Mouse (Mus musculus): Measurements from ENCODE around the gene Sox8.

Gene Sox8

GRCm38 (mm10) chr17:25555666-25556629, 14.5 kb downstream of the Sox8 start:
- DNase-seq (ENCODE audit: low read depth, low spot score), result no peak

DNA sequence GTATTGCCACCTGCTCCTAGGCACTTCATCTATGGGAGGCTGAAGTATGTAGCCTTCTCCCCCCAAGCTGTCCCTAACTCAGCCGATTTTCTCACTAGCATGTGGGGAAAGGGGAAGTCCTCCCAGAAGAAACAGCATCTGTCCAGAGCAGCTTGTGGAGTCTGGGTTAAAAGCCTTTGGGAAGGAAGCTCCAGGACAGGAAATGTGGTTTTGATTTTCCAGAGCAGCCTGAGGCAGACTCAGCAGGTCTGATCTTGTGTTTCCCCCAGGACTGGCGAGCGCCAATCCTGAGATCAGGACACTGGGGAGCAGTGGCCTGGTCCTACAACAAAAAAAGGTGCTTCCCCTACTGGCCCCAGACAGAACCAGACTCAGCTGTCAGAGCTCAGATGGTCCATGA, 15.3 kb downstream of the Sox8 start:
- DNase-seq (ENCODE audit: low read depth, low spot score), result no peak

DNA sequence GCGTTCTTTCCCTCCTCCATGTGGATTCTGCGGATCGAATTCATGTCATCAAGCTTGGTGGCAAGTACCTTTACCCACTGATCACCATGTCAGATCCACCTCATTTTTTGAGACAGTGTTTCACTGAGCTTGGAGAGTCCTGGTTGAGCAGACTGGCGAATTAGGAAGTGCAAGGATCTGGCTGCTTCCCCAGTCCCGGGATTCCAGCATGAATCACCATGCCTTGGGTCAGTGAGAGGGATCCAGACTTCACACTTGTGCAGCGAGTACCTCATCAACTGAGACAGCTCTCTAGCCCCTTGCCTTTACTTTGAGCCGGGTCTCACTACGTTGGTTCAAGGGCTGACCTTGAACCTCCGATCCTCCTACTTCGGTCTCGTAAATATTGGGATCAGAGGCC, 19.2 kb downstream of the Sox8 start:
- DNase-seq (ENCODE audit: low read depth, low spot score), result no peak

DNA sequence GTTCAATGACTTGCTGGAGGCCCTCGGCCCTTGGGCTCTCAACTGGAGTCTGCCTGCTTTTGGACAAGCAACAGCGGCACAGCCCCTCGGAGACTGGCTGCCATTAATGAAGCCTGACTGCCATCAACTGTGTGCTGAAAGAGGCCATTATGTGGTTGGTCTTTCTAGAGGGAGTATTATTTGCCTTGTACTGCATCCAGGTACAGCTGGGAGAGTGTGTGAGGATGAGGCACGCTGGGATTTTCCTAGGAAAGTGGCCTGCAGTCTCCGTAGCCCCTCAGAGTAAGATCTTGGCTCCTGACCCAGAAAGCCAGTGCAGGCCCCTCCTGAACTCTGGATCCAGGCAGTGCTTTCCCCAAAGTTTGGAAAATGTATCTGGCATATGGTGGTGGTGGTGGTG, 20.5 kb downstream of the Sox8 start:
- no peak for DNase-seq (ENCODE audit: low read depth, low spot score)

GRCm38 (mm10) chr17:25547026-25547425, 23.5 kb downstream of the Sox8 start:
- DNase-seq (ENCODE audit: low read depth, low spot score), result no peak

DNA sequence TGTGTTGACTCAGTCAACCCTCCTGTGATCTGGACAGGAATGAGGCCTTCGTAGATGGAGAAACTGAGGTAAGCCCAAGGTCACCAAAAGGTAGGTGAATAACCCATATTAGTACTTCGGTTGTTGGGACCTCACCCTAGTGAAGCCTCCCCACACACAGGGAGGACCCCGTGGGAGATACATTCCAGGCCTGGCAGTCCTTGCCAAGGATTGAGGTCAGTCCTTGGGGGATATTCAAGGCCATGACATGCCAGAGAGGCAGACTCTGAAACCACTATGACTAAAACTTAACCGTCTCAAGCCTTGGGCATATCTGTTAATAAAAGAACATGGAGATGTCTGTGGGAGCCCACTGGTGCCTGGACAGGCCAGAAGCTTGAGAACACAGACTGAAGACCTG, 28.7 kb downstream of the Sox8 start:
- no peak for DNase-seq (ENCODE audit: low read depth, low spot score)

- no peak for DNase-seq (ENCODE audit: low read depth, low spot score)
Observed at GRCm38 (mm10) chr17:25540731-25541130, 29.8 kb downstream of the Sox8 start.

- no peak for DNase-seq (ENCODE audit: low read depth, low spot score)
Observed at GRCm38 (mm10) chr17:25538945-25539875, 31.3 kb downstream of the Sox8 start.

GRCm38 (mm10) chr17:25530357-25531022, 40.0 kb downstream of the Sox8 start:
- DNase-seq (ENCODE audit: low read depth, low spot score), result no peak

GRCm38 (mm10) chr17:25522080-25522479, 48.4 kb downstream of the Sox8 start:
- DNase-seq (ENCODE audit: low read depth, low spot score), result no peak

- DNase-seq (ENCODE audit: low read depth, low spot score), result no peak
Observed at GRCm38 (mm10) chr17:25520492-25520891, 50.0 kb downstream of the Sox8 start.

GRCm38 (mm10) chr17:25519511-25519910, 51.0 kb downstream of the Sox8 start:
- no peak for DNase-seq (ENCODE audit: low read depth, low spot score)

GRCm38 (mm10) chr17:25518144-25518543, 52.3 kb downstream of the Sox8 start:
- no peak for DNase-seq (ENCODE audit: low read depth, low spot score)

- no peak for DNase-seq (ENCODE audit: low read depth, low spot score)
Observed at GRCm38 (mm10) chr17:25516315-25516714, 54.2 kb downstream of the Sox8 start.
